Mouse (Mus musculus) ES-E14 (cell line): ENCODE results near the gene Zfp747.

Source experiments
- CHD2 ChIP-seq: IDR thresholded peaks from 2 replicates; pipeline ENCODE4 v1.6.1; 2014; ENCODE audit warnings: mild to moderate bottlenecking, low read depth, low read length, inconsistent platforms
- HCFC1 ChIP-seq: IDR thresholded peaks from 2 replicates; pipeline ENCODE4 v1.6.1; 2012; ENCODE audit warnings: low read length, inconsistent platforms, borderline replicate concordance; ENCODE audit not compliant: insufficient read depth
- MAFK ChIP-seq: IDR thresholded peaks from 2 replicates; pipeline ENCODE4 v1.6.1; 2014; ENCODE audit warnings: mild to moderate bottlenecking, low read depth, low read length, inconsistent platforms; ENCODE audit not compliant: insufficient read depth
- ZC3H11A ChIP-seq: IDR thresholded peaks from 2 replicates; pipeline ENCODE4 v1.6.1; 2012; ENCODE audit warnings: low read depth, mild to moderate bottlenecking, inconsistent platforms, low read length, borderline replicate concordance
- ZNF384 ChIP-seq: IDR thresholded peaks from 2 replicates; pipeline ENCODE4 v1.6.1; 2012; ENCODE audit warnings: low read depth, low read length, inconsistent platforms

DNA sequence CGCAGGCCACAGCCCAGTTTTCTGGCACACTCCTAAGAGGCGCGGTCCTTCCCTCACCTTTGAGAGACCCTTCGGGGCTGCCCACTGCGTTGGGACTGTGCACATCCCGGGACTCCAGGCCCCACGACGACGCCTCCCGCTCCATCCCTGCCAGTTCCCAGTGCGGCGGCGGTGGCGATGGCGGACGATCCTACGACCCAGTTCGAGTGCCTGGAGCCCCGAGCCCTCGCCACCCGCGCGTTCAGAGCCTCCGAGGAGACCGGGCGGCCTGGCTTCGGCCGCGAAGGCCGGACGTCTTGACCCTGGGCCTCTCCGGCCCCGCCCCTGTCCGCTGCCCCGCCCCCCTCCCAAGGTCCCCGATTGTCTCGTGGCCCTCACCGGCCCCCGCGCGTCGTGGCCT, 30.8 kb downstream of the Zfp747 start:
- TF ChIP-seq ZC3H11A (no peak), ZNF384 (no peak), CHD2 (no peak), HCFC1 (no peak), MAFK (no peak)
